In the genomic region with DNA sequence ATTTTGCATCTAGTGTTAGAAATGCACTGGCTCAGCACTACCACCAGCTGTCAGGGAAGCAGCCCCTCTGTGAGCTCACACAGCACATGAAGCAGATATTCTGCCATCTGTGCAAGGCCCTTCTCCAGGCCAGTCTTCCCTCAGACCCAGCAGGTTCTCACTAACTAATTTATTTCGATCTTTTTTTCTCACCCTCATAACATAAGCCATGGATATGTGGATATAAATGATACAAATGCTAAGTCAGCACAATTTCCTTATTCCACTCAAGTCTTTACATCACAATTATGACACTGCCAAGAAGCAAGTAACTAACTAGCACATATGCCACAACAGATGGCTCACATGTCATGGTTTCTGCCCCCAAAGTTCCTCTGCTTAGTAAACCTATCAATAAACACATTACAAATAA, we compare ENCODE assay signal across 15 mouse cellular contexts.
A peak's percentile ranks its signal among the peaks of the same experiment; 100 is the strongest.
DNase-seq lines count a peak whose midpoint lies in the region; ATAC-seq lines count a peak whose summit lies in the region.
"Had no signal": no experiment of that assay in that cellular context is flagged by ENCODE, and none has a peak within 500 bp of the region (broad histone marks: within the 10 kb centered on the region; RNA-seq: fewer than 3 reads in every experiment).

No protein-coding gene starts in this region.

- no peaks in the 10 kb centered on the region for H3K9me3 ChIP-seq in hindbrain, embryonic 15.5 days
- H3K9me3 ChIP-seq in hindbrain, embryonic 11.5 days (ENCODE audit: control insufficient read depth, low read length) = no peaks in the 10 kb centered on the region
- no peaks in the 10 kb centered on the region for H3K9me3 ChIP-seq in forebrain, embryonic 15.5 days
- H3K9me3 ChIP-seq: embryonic facial prominence, embryonic 12.5 days; heart, embryonic 12.5 days; limb, embryonic 12.5 days had no signal

- H3K36me3 ChIP-seq in hindbrain, embryonic 15.5 days = no peaks in the 10 kb centered on the region
- H3K36me3 ChIP-seq in hindbrain, embryonic 11.5 days (ENCODE audit: control insufficient read depth, insufficient read depth, low read length) = no peaks in the 10 kb centered on the region
- no peaks in the 10 kb centered on the region for H3K36me3 ChIP-seq in forebrain, embryonic 15.5 days
- H3K36me3 ChIP-seq: embryonic facial prominence, embryonic 12.5 days; heart, embryonic 12.5 days; limb, embryonic 12.5 days had no signal

- H3K4me3 ChIP-seq in hindbrain, embryonic 15.5 days = no peak overlapping the region
- H3K4me3 ChIP-seq in hindbrain, embryonic 11.5 days (ENCODE audit: low read depth, low read length) = no peak overlapping the region
- H3K4me3 ChIP-seq in forebrain, embryonic 15.5 days = no peak overlapping the region
- H3K4me3 ChIP-seq: embryonic facial prominence, embryonic 12.5 days; heart, embryonic 12.5 days; limb, embryonic 12.5 days; megakaryocyte, embryonic 14.5 days had no signal

- H3K9ac ChIP-seq in hindbrain, embryonic 15.5 days = no peak overlapping the region
- no peak overlapping the region for H3K9ac ChIP-seq in hindbrain, embryonic 11.5 days (ENCODE audit: low read depth, low read length)
- no peak overlapping the region for H3K9ac ChIP-seq in forebrain, embryonic 15.5 days (replicated peaks)
- H3K9ac ChIP-seq: embryonic facial prominence, embryonic 12.5 days; heart, embryonic 12.5 days; limb, embryonic 12.5 days had no signal

- no peaks in the 10 kb centered on the region for H3K27me3 ChIP-seq in hindbrain, embryonic 15.5 days
- H3K27me3 ChIP-seq in hindbrain, embryonic 11.5 days (ENCODE audit: control insufficient read depth, insufficient read depth, low read length) = no peaks in the 10 kb centered on the region
- H3K27me3 ChIP-seq in forebrain, embryonic 15.5 days = no peaks in the 10 kb centered on the region
- H3K27me3 ChIP-seq: embryonic facial prominence, embryonic 12.5 days; heart, embryonic 12.5 days; limb, embryonic 12.5 days; megakaryocyte, embryonic 14.5 days; Patski had no signal

- H3K4me2 ChIP-seq in hindbrain, embryonic 15.5 days = no peak overlapping the region
- no peak overlapping the region for H3K4me2 ChIP-seq in hindbrain, embryonic 11.5 days (replicated peaks; ENCODE audit: low read depth, low read length)
- H3K4me2 ChIP-seq in forebrain, embryonic 15.5 days (replicated peaks) = no peak overlapping the region
- H3K4me2 ChIP-seq: embryonic facial prominence, embryonic 12.5 days; heart, embryonic 12.5 days; limb, embryonic 12.5 days had no signal

- ATAC-seq in hindbrain, embryonic 15.5 days (ENCODE audit: low FRiP score, low read depth) = peak; percentile 93
- ATAC-seq in hindbrain, embryonic 11.5 days (ENCODE audit: low FRiP score) = no peak
- ATAC-seq in forebrain, embryonic 15.5 days (replicated peaks) = peak; percentile 97
- ATAC-seq: Patski had no signal

- H3K4me1 ChIP-seq in hindbrain, embryonic 15.5 days (replicated peaks) = no peaks in the 10 kb centered on the region
- H3K4me1 ChIP-seq in hindbrain, embryonic 11.5 days (replicated peaks; ENCODE audit: control insufficient read depth, insufficient read depth, low read length) = no peaks in the 10 kb centered on the region
- peaks cover 11% of the 10 kb centered on the region for H3K4me1 ChIP-seq in forebrain, embryonic 15.5 days
- H3K4me1 ChIP-seq: embryonic facial prominence, embryonic 12.5 days; heart, embryonic 12.5 days; limb, embryonic 12.5 days; megakaryocyte, embryonic 14.5 days had no signal

- no peak for DNase-seq in hindbrain, embryonic 11.5 days (ENCODE audit: low spot score)
- peak; percentile 85 for DNase-seq in cerebellum, adult 11 months
- peak; percentile 44 to 56 for DNase-seq in layer of hippocampus, postnatal 36 days
- DNase-seq in spleen, adult 12 weeks (ENCODE audit: low spot score) = no peak
- DNase-seq in urinary bladder, postnatal 10 days (ENCODE audit: low spot score) = no peak
- DNase-seq: kidney, postnatal 10 days; lung, adult 18-20 months; right cerebral cortex, postnatal 4 days had no signal

- 65% methylated on average over 1 of the region's 1 CpGs for WGBS in hindbrain, embryonic 15.5 days
- 81% methylated on average over 1 of the region's 1 CpGs for WGBS in hindbrain, embryonic 11.5 days
- WGBS in forebrain, embryonic 15.5 days = 57% methylated on average over 1 of the region's 1 CpGs

- no peak overlapping the region for H3K27ac ChIP-seq in hindbrain, embryonic 15.5 days (replicated peaks)
- H3K27ac ChIP-seq in hindbrain, embryonic 11.5 days (ENCODE audit: low read depth, low read length) = no peak overlapping the region
- H3K27ac ChIP-seq in forebrain, embryonic 15.5 days (replicated peaks) = peak overlapping the region; percentile 74
- H3K27ac ChIP-seq: embryonic facial prominence, embryonic 12.5 days; limb, embryonic 12.5 days had no signal

Comparison
In these comparisons a context has a peak if more than half of its experiments do, and no peak if none do; other contexts are left out.
1. DNase-seq: peak in cerebellum, adult 11 months (single experiment) and layer of hippocampus, postnatal 36 days (2 of 2); none in hindbrain, embryonic 11.5 days (single experiment), spleen, adult 12 weeks (single experiment) and urinary bladder, postnatal 10 days (single experiment).